Mouse (Mus musculus) stomach, postnatal 0 days (tissue): ENCODE data around the gene Src. TPM values are rescaled to one million over a fixed set of nuclear protein-coding genes. Genes with fewer than 3 reads are reported as not detected.

Source experiments
- ATAC-seq: fragments of 200-750 bp; cut with Nextera tagmentation; 2 replicates; pipeline ENCODE4 v1.8.0; 2017; ENCODE audit not compliant: low FRiP score, low TSS enrichment
- DNase-seq: peaks from one replicate; pipeline ENCODE4 v3.0.0-alpha.2; 2016; ENCODE audit warnings: low spot score
- H3K27ac ChIP-seq: fragments of 300-500 bp; sonication (generic); replicated peaks from 2 replicates; pipeline ENCODE4 v1.5.1; 2014; ENCODE audit warnings: mild to moderate bottlenecking, control low read depth
- H3K27me3 ChIP-seq: fragments of 300-500 bp; sonication (generic); 2 replicates; pipeline ENCODE4 v1.6.1; 2014; ENCODE audit warnings: low read length; ENCODE audit not compliant: control insufficient read depth, insufficient read depth
- H3K36me3 ChIP-seq: fragments of 300-500 bp; sonication (generic); 2 replicates; pipeline ENCODE4 v1.6.1; 2014; ENCODE audit warnings: low read length, mixed read lengths; ENCODE audit not compliant: control insufficient read depth, insufficient read depth
- H3K4me1 ChIP-seq: fragments of 300-500 bp; sonication (generic); replicated peaks from 2 replicates; pipeline ENCODE4 v1.6.1; 2014; ENCODE audit warnings: antibody characterized with exemption; ENCODE audit not compliant: control insufficient read depth, insufficient read depth
- H3K4me2 ChIP-seq: fragments of 300-500 bp; sonication (generic); replicated peaks from 2 replicates; pipeline ENCODE4 v1.6.1; 2014; ENCODE audit warnings: low read depth, mild to moderate bottlenecking, control low read depth, moderate library complexity
- H3K4me3 ChIP-seq: fragments of 300-500 bp; sonication (generic); 2 replicates; pipeline ENCODE4 v1.5.1; 2014; ENCODE audit warnings: low read depth, low read length, control low read depth
- H3K9ac ChIP-seq: fragments of 300-500 bp; sonication (generic); 2 replicates; pipeline ENCODE4 v1.6.1; 2014; ENCODE audit warnings: mild to moderate bottlenecking, low read length, control low read depth, mixed read lengths
- H3K9me3 ChIP-seq: fragments of 300-500 bp; sonication (generic); 2 replicates; pipeline ENCODE4 v1.6.1; 2016; ENCODE audit warnings: low read length; ENCODE audit not compliant: control insufficient read depth
- CTCF ChIP-seq: IDR thresholded peaks from 2 replicates; pipeline ENCODE4 v1.5.1; 2016; ENCODE audit warnings: antibody characterized with exemption, low read depth, mild to moderate bottlenecking, moderate library complexity
- EP300 ChIP-seq: optimal IDR thresholded peaks from 2 replicates; pipeline ENCODE3; 2016; ENCODE audit warnings: antibody characterized with exemption
- WGBS: fragments of 180-500 bp; shearing (Covaris S2); extraction: QIAGEN DNeasy Blood & Tissue Kit; methylation state at CpG from one replicate; pipeline ENCODE4 v1.1.7; 2014; 5-methylcytosine and 5-hydroxymethylcytosine counted together
- polyA plus RNA-seq: library from polyadenylated mRNA; unstranded; fragments of >200 nt; fragmentation: Nextera tagmentation; extraction: Ambion mirVana; gene quantifications from 2 replicates; pipeline ENCODE4 v1.2.1, GENCODE M21; 2015

Src gene
- polyA plus RNA-seq, 1 experiment from 2014 or later = 12.0 TPM

- H3K4me3 ChIP-seq = no peak overlapping the region
- WGBS = 64% methylated on average over 6 of the region's 6 CpGs
- peak overlapping the region; percentile 91; the same call in 1 of the 2 replicates for H3K4me2 ChIP-seq
- H3K27me3 ChIP-seq = no peaks in the 10 kb centered on the region
- H3K36me3 ChIP-seq = peaks cover 6% of the 10 kb centered on the region; the same call in 1 of the 2 replicates
- DNase-seq = peak; percentile 45
- peak overlapping the region; percentile 98 for H3K27ac ChIP-seq
- ATAC-seq = no peak
- peak overlapping the region; percentile 35; the same call in 1 of the 2 replicates for H3K9ac ChIP-seq
- TF ChIP-seq EP300 (no peak), CTCF (no peak)
- no peaks in the 10 kb centered on the region for H3K9me3 ChIP-seq
- H3K4me1 ChIP-seq = peaks cover 5% of the 10 kb centered on the region
Observed at GRCm38 (mm10) chr2:157426171-157426570, 7.9 kb downstream of the Src start.

GRCm38 (mm10) chr2:157427164-157427563, 8.9 kb downstream of the Src start:
- Histone ChIP-seq H3K36me3 (peaks cover 6% of the 10 kb centered on the region; the same call in 1 of the 2 replicates), H3K4me3 (no peak overlapping the region), H3K9me3 (no peaks in the 10 kb centered on the region), H3K9ac (no peak overlapping the region), H3K4me1 (peaks cover 9% of the 10 kb centered on the region), H3K27ac (no peak overlapping the region), H3K27me3 (no peaks in the 10 kb centered on the region), H3K4me2 (no peak overlapping the region)
- DNase-seq = no peak
- WGBS = 86% methylated on average over 5 of the region's 5 CpGs
- ATAC-seq = no peak
- TF ChIP-seq CTCF (no peak), EP300 (no peak)

- no peak overlapping the region for H3K4me2 ChIP-seq
- DNase-seq (no peak), ATAC-seq (no peak)
- H3K4me3 ChIP-seq = no peak overlapping the region
- H3K27ac ChIP-seq = no peak overlapping the region
- H3K36me3 ChIP-seq = peaks cover 6% of the 10 kb centered on the region; the same call in 1 of the 2 replicates
- no peaks in the 10 kb centered on the region for H3K9me3 ChIP-seq
- TF ChIP-seq CTCF = no peak
- no peak for TF ChIP-seq EP300
- 0 out of 2 replicates have a peak overlapping the region, but pooled peaks have one; percentile 8 for H3K9ac ChIP-seq
- 85% methylated on average over 13 of the region's 13 CpGs for WGBS
- peaks cover 17% of the 10 kb centered on the region for H3K4me1 ChIP-seq
- H3K27me3 ChIP-seq = no peaks in the 10 kb centered on the region
Observed at GRCm38 (mm10) chr2:157428351-157429139, 10.3 kb downstream of the Src start.

- Histone ChIP-seq H3K4me2 (no peak overlapping the region), H3K4me3 (no peak overlapping the region), H3K36me3 (peaks cover 6% of the 10 kb centered on the region; the same call in 1 of the 2 replicates), H3K4me1 (peaks cover 20% of the 10 kb centered on the region), H3K9ac (no peak overlapping the region), H3K27ac (no peak overlapping the region), H3K27me3 (no peaks in the 10 kb centered on the region), H3K9me3 (no peaks in the 10 kb centered on the region)
- ATAC-seq (no peak), DNase-seq (no peak)
- TF ChIP-seq EP300 (no peak), CTCF (no peak)
- 71% methylated on average over 7 of the region's 7 CpGs for WGBS
Observed at GRCm38 (mm10) chr2:157429735-157430134, 11.5 kb downstream of the Src start.

GRCm38 (mm10) chr2:157430667-157431429, 12.6 kb downstream of the Src start:
- Histone ChIP-seq H3K4me3 (no peak overlapping the region), H3K27me3 (no peaks in the 10 kb centered on the region), H3K9me3 (no peaks in the 10 kb centered on the region), H3K27ac (peak overlapping the region; percentile 91; the same call in 1 of the 2 replicates), H3K4me2 (no peak overlapping the region), H3K9ac (no peak overlapping the region; the same call in 1 of the 2 replicates), H3K36me3 (peaks cover 6% of the 10 kb centered on the region; the same call in 1 of the 2 replicates), H3K4me1 (peaks cover 22% of the 10 kb centered on the region)
- DNase-seq = peak; percentile 77
- TF ChIP-seq EP300 (no peak), CTCF (peak; percentile 60)
- 57% methylated on average over 4 of the region's 4 CpGs for WGBS
- ATAC-seq = peak; percentile 56
